Mouse (Mus musculus) colon, adult 2 months (tissue): ENCODE data around the gene Gas8. TPM values are rescaled to one million over a fixed set of nuclear protein-coding genes. Genes with fewer than 3 reads are reported as not detected.

ENCODE experiments used
- polyA plus RNA-seq: library from polyadenylated mRNA; depleted of rRNA; stranded (reverse); fragments of >200 nt; gene quantifications from 2 replicates; pipeline ENCODE4 v1.2.3, GENCODE M21; 2012; rRNA removed

Gas8 gene
- 4.0 and 4.7 TPM in 2 replicates for polyA plus RNA-seq

DNA sequence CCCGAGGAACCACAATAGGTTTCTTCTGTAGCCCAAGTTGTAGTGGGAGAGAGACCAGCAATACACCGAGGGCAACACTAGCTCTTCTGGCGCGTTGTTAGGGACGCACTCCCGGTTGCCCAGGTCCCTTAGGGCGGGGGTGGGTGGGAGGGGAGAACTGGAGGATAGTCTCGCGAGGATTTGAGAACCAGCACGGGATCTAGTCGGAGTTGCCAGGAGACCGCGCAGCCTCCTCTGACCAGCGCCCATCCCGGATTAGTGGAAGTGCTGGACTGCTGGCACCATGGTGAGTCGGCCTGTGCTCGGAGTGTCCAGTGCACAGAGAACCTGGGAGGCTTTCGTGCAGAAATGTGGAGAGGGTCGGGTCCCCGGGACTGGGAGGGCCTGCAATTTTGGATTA is at the start of gene Gas8:
Gene Gas8 (plus strand): TSS at position 168 of the 400 bp plus-strand sequence.

DNA sequence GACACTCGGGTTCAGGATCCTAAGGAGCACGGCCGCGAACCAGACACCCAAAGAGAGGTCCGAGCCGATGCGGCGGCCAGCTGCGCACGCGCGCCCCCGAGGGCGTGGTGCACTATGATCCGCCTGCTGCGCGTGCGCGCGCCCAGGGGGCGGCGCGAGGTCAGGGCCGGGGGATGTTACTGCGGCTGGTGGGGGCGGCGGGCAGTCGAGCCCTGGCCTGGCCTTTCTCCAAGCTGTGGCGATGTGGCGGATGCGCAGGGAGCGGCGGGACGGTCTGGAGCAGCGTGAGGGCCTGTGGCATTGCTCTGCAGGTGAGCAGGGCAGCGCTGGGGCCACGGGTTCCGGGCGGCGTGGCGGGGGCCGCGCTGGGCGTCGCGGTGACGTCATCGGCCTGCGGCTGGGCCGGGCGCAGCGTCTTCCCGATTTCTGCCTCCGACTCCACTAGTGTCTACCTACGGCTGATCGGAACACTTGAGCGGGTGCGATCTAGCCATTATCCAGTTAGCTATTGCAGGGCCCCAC is 40.8 kb upstream of the Gas8 start, which contains the start of gene Afg3l1:
Gene Afg3l1 (plus strand): TSS at position 167 of the 522 bp plus-strand sequence.

DNA sequence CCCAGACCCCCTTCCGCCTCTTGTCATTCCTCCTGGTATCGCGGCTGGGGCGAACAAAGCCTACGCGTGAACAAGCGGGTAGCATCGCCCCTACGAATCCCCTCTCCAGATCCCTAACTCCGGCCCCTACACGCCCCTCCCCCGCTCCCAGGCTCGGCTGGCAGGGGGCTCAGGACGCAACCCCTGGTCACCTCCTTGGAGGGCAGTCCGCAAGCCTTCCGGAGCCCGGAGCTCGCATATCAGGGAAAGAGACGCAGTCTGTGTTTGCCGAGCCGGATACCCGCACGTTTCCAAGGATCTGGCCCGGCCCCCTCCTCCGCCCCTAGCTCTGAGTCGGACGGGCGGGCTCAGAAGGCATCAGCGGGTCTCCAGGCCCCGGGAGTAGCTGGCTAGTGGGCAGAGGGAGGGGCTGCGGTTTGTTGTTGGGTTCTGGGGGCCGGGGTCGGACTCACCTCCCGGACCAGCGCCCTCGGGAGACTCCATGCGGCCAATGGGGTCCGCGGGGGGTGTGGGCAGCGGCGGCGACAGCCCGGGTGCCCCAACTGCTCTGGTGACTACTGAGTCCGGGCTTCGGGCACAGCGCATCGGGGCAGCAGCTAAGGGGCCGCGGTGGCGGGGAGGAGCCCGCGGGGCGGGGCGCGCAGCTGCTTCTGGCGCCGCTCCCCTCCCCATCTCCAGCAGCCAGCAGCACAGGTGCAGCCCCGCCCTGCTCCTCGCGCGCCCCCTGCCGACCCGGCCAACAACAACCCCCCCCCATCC is 3.7 kb upstream of the Gas8 start, which contains the start of gene Dbndd1:
Gene Dbndd1 (minus strand): TSS at position 683 of the 759 bp plus-strand sequence.

Other genes with a start within 250 kb of the Gas8 start
- gene Fanca, start 200.3 kb upstream of the Gas8 start, polyA plus RNA-seq: 17.9 and 19.3 TPM in 2 replicates
- 63.4 and 66.8 TPM in 2 replicates for gene Spire2, start 186.1 kb upstream of the Gas8 start, polyA plus RNA-seq
- 141 and 159 TPM in 2 replicates for gene Tcf25, start 145.1 kb upstream of the Gas8 start, polyA plus RNA-seq
- 0.02 and 0.03 TPM in 2 replicates for gene Mc1r, start 111.7 kb upstream of the Gas8 start, polyA plus RNA-seq
- 24.2 and 25.0 TPM in 2 replicates for gene Tubb3, start 107.4 kb upstream of the Gas8 start, polyA plus RNA-seq
- 19.7 and 20.4 TPM in 2 replicates for gene Def8, start 95.3 kb upstream of the Gas8 start, polyA plus RNA-seq
- 16.1 and 19.0 TPM in 2 replicates for gene Afg3l1, start 40.9 kb upstream of the Gas8 start, polyA plus RNA-seq
- gene Dbndd1, start 3.4 kb upstream of the Gas8 start, polyA plus RNA-seq: 0.27 and 0.61 TPM in 2 replicates
- gene Rhou, start 135.1 kb downstream of the Gas8 start, polyA plus RNA-seq: 16.2 and 17.3 TPM in 2 replicates